Mouse (Mus musculus): ENCODE data around the gene Ak3. TPM values are rescaled to one million over a fixed set of nuclear protein-coding genes. Genes with fewer than 3 reads are reported as not detected.

Gene Ak3
- total RNA-seq (2015; ENCODE audit: low replicate concordance) (13.0 and 19.5 TPM in 2 replicates), total RNA-seq (2017; ENCODE audit: low replicate concordance) (10.4 and 10.8 TPM in 2 replicates)

DNA sequence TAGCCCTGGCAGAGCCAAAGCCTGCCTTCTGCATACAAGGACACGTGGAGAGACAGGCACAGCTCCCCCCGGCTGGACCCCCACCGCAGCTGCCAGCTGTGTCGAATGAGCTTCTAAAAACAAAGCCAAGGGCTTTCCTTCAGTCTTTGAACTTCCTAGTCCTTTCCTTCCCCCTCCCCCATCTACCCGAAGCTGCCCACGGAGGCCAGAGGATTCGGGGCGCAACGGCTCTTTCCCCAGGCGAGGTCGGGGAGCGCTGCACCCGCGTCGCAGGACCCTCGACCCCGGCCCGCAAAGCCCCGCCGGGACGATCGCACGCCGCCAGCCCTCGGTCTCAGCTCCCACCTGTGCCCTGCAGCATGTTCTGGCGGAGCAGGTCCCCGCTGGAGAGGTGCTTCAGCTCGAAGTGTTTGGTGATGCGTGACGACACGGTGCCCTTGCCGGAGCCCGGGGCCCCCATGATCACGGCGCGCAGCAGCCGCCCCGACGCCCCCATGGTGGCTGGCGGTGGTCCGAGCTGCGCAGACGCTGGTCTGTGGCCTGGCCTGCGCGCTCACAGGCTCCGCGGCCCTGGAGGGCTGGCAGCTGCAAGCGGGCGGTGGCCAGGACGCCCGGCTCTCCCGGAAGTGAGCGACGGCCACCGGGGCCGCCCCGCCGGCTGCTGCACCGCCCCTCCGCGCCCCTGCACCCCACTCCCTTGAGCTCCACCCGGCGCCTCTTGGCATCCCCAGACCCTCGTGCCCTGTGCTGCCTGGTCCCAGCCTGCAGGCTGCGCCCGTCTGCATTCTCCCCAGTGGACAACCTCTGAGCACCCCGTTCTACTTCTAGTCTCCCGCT, at the start of gene Ak3:
TSS of gene Ak3 (minus strand) at position 628 of the 837 bp plus-strand sequence.
- peak; percentile 91 for ATAC-seq (replicated peaks; ENCODE audit: low FRiP score, poor library complexity, severe bottlenecking)

- ATAC-seq (replicated peaks; ENCODE audit: low FRiP score, poor library complexity, severe bottlenecking): peak; percentile 79
Observed at GRCm38 (mm10) chr19:29092194-29092593, 44.4 kb upstream of the Ak3 start.

GRCm38 (mm10) chr19:29088628-29089027, 40.9 kb upstream of the Ak3 start:
- ATAC-seq (replicated peaks; ENCODE audit: low FRiP score, poor library complexity, severe bottlenecking): peak; percentile 46; the same call in 1 of the 2 replicates

DNA sequence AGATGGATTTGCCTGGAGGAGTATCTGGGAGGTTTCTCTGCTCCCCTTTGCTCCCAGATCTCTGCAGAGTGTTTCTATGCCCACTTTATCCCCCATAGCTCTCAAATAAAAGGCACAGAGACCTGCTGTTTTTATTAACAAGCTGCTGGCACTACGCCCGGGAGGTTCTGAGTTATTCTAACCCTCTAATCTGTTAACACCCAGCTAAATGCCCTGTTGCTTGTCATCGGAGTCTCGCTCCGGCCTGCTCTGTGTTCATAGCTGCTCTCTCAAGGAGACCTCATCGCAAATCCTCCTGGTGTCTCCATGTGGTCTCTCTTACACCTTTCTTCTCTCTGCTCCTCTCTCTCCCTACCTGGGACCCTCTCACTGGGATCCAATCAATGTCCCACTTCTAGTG, 27.0 kb upstream of the Ak3 start:
- ATAC-seq (replicated peaks; ENCODE audit: low FRiP score, poor library complexity, severe bottlenecking): no peak

DNA sequence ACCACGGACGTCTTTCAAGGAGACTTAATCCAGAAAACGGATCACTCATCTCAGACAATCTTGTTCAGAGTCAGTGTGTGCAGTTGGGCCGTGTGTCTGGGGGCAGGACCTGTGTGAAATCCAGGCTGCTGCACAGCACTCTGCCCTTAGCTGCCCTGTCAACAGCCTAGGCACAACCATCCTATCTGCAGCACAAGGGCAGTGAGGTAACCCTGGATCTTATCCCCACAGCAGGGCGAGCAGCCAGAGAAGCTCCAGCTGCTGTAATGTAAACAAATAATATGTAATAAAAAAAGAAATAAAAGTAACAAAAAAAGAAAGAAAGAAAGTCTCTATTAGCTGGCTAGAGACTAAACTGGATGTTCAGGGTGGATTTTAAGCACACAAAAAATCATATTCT, 21.4 kb upstream of the Ak3 start:
- no peak for ATAC-seq (replicated peaks; ENCODE audit: low FRiP score, poor library complexity, severe bottlenecking)

DNA sequence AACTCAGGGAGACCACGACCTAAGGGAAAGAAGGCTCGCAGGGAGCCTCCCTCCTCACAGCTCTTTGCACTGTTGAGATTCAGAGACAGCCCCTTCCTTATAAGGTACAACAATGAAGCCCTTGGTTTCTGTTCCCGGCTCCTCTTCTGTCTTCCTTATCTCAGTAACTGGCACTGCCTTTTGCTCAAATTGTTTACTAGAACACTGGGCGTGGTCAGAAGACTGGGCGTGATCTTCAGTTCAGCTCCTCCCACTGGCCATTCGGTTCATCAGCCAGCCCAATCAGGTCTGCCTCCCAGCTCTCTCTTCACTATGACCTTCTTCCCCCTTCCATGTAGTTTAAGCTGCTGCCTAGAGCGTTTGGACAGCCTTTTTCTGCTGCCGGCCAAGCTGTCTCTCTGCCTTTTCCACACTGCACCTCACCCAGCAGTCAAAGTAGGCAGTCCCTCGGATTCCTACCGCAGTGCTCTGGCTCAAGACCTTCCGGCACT, 19.3 kb upstream of the Ak3 start:
- ATAC-seq (replicated peaks; ENCODE audit: low FRiP score, poor library complexity, severe bottlenecking): peak; percentile 75

DNA sequence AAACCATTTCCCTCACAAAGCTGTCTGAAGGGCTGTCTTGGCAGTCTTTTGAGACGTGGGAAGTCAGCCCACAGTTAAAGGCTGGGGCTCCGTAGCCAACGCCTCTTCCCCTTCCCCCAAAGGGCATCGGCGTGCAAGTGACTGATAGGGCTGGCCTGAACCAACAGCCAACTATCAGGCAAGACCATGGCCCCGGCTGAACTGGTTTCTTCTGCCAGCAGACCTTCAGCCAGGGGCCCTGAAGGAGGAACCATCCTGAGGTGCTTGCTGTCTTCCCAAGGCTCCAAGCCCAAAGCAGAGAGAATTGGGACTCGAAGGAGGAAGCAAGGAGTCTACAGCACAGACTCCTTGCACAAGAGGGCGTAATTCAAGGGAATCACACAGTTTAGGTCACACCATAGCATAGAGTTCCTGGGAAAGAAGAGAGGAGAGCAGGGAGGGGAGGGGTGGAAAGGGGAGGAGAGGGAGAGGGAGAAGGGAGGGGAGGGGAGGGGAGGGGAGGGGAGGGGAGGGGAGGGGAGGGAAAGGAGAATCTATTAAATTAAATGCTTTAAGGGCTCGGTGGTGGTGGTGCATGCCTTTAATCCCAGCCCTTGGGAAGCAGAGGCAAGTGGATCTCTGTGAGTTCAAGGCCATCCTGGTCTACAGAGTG, 16.8 kb upstream of the Ak3 start:
- peak; percentile 78 for ATAC-seq (replicated peaks; ENCODE audit: low FRiP score, poor library complexity, severe bottlenecking)

DNA sequence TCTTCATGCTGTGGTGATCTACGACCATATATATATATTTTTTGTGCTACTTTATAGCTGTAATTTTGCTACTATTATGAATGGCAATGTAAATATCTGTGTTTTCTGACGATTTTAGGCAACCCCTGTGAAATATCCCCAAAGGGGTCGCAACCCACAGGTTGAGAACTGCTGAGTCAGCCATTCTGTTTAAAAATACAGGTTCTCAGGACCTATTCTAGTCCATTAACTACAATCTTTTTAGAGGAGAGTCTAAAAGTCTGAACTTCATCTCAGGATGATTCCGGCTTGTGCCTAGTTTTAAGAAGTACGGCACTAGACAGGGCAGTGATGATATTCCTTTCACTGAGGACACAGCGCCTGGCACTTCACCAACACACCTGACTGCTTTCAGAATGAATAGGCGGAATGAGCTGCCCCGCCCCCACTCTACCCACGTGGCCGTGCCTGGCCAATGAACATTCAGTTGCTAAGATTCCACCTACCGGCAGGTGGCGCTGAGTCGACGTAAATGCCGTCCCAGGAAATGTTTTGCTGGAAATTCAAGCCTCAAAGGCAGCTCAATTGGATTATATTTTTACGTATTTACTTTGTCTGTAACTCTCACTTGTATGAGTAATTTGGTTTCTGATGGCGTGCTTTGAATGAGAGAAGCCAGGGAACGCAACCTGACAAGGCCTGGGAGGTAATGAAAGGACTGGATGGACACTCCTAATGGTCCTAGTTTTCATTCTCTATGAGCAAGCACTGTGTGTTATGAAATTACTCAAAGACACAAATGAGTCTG, 16.0 kb upstream of the Ak3 start:
- ATAC-seq (replicated peaks; ENCODE audit: low FRiP score, poor library complexity, severe bottlenecking): peak; percentile 74

- ATAC-seq (replicated peaks; ENCODE audit: low FRiP score, poor library complexity, severe bottlenecking): no peak
Observed at GRCm38 (mm10) chr19:29063009-29063408, 15.2 kb upstream of the Ak3 start.

DNA sequence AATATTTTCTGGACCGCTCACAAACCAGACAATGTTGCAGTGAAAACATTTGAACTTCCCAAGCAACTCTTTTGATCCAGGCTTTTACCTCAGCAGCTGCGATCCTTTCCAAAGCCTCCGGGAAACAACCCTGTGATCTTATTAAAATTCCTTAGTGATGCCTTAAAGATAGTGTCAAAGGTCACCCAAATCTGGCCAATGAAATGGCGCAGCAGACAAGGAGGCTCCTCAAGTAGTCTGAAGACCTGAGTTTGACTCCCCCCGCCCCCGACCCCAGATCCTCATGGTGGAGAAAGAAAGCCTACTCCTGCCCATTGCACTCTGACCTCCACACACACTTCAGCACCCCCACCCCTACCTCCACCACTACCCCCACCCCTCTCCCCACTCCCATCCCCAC, 12.5 kb upstream of the Ak3 start:
- ATAC-seq (replicated peaks; ENCODE audit: low FRiP score, poor library complexity, severe bottlenecking): no peak

DNA sequence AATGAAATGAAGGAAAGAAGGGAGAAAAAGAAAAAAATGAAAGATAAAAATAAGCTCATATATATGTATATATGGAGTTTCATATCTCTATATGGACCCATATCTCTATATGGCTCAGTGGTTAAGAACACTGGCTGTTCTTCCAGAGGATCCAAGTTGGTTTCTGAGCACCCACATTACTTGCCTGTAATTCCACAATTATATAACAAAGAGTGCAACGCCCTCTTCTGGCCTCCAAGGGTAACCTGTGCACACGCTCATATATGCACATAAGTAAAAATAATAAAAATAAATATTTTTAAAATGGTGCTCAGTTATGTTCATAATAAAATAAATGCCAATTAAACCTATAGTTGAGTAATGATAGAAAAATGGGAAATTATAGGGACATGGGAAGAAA, 11.9 kb upstream of the Ak3 start:
- no peak for ATAC-seq (replicated peaks; ENCODE audit: low FRiP score, poor library complexity, severe bottlenecking)

DNA sequence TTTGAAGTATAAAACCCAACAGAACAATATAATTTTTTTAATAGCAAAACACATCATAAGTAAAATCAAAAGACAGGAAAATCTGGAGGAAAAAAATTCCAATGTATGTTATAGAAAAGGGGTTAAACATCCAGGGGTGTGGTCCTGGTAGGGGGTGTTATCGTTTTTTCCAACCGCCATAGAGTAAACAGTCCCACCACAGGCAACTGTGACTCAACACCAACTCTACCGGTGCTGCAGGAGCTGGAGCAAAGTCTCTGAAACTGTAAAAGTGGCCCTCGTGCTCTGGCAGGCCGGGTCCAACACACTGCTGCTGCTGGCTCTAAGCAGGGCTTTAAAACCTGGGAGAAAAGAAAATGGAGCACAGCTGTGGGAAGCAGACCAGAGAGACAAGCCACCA, 11.0 kb upstream of the Ak3 start:
- ATAC-seq (replicated peaks; ENCODE audit: low FRiP score, poor library complexity, severe bottlenecking): no peak

- no peak for ATAC-seq (replicated peaks; ENCODE audit: low FRiP score, poor library complexity, severe bottlenecking)
Observed at GRCm38 (mm10) chr19:29055469-29055868, 7.7 kb upstream of the Ak3 start.

- ATAC-seq (replicated peaks; ENCODE audit: low FRiP score, poor library complexity, severe bottlenecking): no peak
Observed at GRCm38 (mm10) chr19:29054594-29054993, 6.8 kb upstream of the Ak3 start.

DNA sequence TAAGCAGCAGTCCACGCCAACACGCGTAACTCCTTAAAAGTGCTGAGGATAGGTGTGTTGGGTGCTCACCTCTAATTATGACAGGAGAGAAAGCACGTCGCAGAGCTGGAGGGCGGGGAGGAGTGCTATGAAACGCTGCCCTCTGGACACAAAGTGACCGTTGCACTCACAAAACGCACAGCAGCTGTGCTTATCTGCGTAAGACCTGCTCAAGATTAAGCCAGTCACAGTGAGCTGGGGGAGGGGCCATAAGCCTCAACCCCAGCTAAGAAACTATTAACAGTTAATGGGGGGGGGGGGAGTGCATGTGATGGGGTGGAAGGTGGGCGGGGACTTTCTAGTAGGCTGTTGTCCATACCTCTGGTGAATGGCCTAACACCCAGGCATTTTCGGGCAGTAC, 5.0 kb upstream of the Ak3 start:
- no peak for ATAC-seq (replicated peaks; ENCODE audit: low FRiP score, poor library complexity, severe bottlenecking)

GRCm38 (mm10) chr19:29050186-29050980, 2.6 kb upstream of the Ak3 start:
- ATAC-seq (replicated peaks; ENCODE audit: low FRiP score, poor library complexity, severe bottlenecking): no peak

- ATAC-seq (replicated peaks; ENCODE audit: low FRiP score, poor library complexity, severe bottlenecking): no peak
Observed at GRCm38 (mm10) chr19:29049401-29050075, 1.8 kb upstream of the Ak3 start.

DNA sequence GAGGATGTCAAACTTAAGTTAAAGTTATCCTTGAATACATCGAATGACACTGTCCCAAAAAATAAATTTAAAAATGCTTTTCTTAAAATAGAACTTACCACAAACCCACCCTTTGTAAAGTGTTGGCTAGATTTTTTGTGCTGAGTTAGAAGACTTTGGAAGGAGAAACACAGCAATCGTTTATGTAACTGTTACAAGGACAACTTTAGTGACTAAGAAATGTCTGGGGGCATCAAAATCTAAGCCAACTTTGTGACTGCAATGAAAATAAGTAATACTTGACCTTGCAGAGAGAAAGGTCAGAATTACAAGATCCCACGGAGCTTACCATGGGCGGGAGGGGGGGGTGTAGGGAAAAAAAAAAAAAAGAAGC, 814 bp downstream of the Ak3 start:
- ATAC-seq (replicated peaks; ENCODE audit: low FRiP score, poor library complexity, severe bottlenecking): no peak
